Mouse (Mus musculus): ENCODE measurements around the gene Lrpprc.

GRCm38 (mm10) chr17:84725163-84725562 lies 65.4 kb downstream of the Lrpprc start:
- TF ChIP-seq CTCF (IDR thresholded peaks at IDR 0.05; ENCODE audit: low read depth) (no peak), EP300 (IDR thresholded peaks at IDR 0.05; ENCODE audit: low read depth) (no peak)

Measured in liver, postnatal 0 days (tissue).